Mouse (Mus musculus) ES-E14 (cell line): ENCODE data around the gene Adcy4. TPM values are rescaled to one million over a fixed set of nuclear protein-coding genes. Genes with fewer than 3 reads are reported as not detected.
A peak's percentile ranks its signal among the peaks of the same experiment; 100 is the strongest.
"Not testable (repeated sequence)": the region's sequence is repeated elsewhere in the genome, so short reads cannot be mapped to it uniquely, and the experiment has no call there.

Experiments used
- DNase-seq: peaks from one replicate; pipeline ENCODE4 v3.0.0-alpha.2; 2013; ENCODE audit warnings: low read depth, low spot score
- H3K27ac ChIP-seq: 2 replicates; pipeline ENCODE4 v1.5.1; 2012; ENCODE audit warnings: low read depth, mild to moderate bottlenecking, low read length, moderate library complexity, mixed read lengths; ENCODE audit not compliant: poor library complexity, insufficient read depth, severe bottlenecking
- H3K36me3 ChIP-seq: 2 replicates; pipeline ENCODE4 v1.6.1; 2012; ENCODE audit warnings: mild to moderate bottlenecking, low read length, moderate library complexity, mixed read lengths; ENCODE audit not compliant: control insufficient read depth, poor library complexity, insufficient read depth, severe bottlenecking
- H3K4me1 ChIP-seq, 2 experiments: fragments of 150-350 bp in 1 of 2; sonication (generic) in 1 of 2; 2 replicates each; pipeline ENCODE4 v1.6.1; 2012; ENCODE audit warnings: low read length in 2 of 2, mild to moderate bottlenecking in 1 of 2, mixed read lengths in 1 of 2; ENCODE audit not compliant: control insufficient read depth in 2 of 2, insufficient read depth in 2 of 2, poor library complexity in 1 of 2
- H3K4me3 ChIP-seq, 2 experiments: fragments of 150-350 bp in 1 of 2; sonication (generic) in 1 of 2; 2 replicates each; pipeline ENCODE4 v1.5.1; 2012; ENCODE audit warnings: low read length in 2 of 2, low read depth in 1 of 2, mild to moderate bottlenecking in 1 of 2, mixed read lengths in 1 of 2; ENCODE audit not compliant: insufficient read depth in 1 of 2, poor library complexity in 1 of 2, severe bottlenecking in 1 of 2
- H3K9ac ChIP-seq: 2 replicates; pipeline ENCODE4 v1.6.1; 2012; ENCODE audit warnings: low read depth, mild to moderate bottlenecking, low read length, mixed read lengths; ENCODE audit not compliant: poor library complexity, insufficient read depth, severe bottlenecking
- H3K9me3 ChIP-seq: fragments of 150-350 bp; sonication (generic); 2 replicates; pipeline ENCODE4 v1.6.1; 2012; ENCODE audit warnings: low read depth, mild to moderate bottlenecking, low read length; ENCODE audit not compliant: control insufficient read depth, insufficient read depth
- CHD2 ChIP-seq: IDR thresholded peaks from 2 replicates; pipeline ENCODE4 v1.6.1; 2014; ENCODE audit warnings: mild to moderate bottlenecking, low read depth, low read length, inconsistent platforms
- HCFC1 ChIP-seq: IDR thresholded peaks from 2 replicates; pipeline ENCODE4 v1.6.1; 2012; ENCODE audit warnings: low read length, inconsistent platforms, borderline replicate concordance; ENCODE audit not compliant: insufficient read depth
- MAFK ChIP-seq: IDR thresholded peaks from 2 replicates; pipeline ENCODE4 v1.6.1; 2014; ENCODE audit warnings: mild to moderate bottlenecking, low read depth, low read length, inconsistent platforms; ENCODE audit not compliant: insufficient read depth
- ZC3H11A ChIP-seq: IDR thresholded peaks from 2 replicates; pipeline ENCODE4 v1.6.1; 2012; ENCODE audit warnings: low read depth, mild to moderate bottlenecking, inconsistent platforms, low read length, borderline replicate concordance
- ZNF384 ChIP-seq: IDR thresholded peaks from 2 replicates; pipeline ENCODE4 v1.6.1; 2012; ENCODE audit warnings: low read depth, low read length, inconsistent platforms
- in situ Hi-C, 2 experiments: fragments of 600-800 bp; cut with MboI; formaldehyde crosslinking; loops; one replicate each; pipeline ENCODE4 v1.15.1; 2025; ENCODE audit warnings: low sequenced_read_pairs in 2 of 2, inconsistent platforms in 1 of 2; ENCODE audit not compliant: unreplicated experiment in 2 of 2
- total RNA-seq: library from RNA; depleted of rRNA; stranded (reverse); fragments of 300-350 nt; gene quantifications from 2 replicates; pipeline ENCODE4 v1.2.3, GENCODE M21; 2012

Gene Adcy4
- total RNA-seq, 1 experiment, result 0.27 TPM

GRCm38 (mm10) chr14:55763166-55763565, 20.7 kb downstream of the Adcy4 start:
- peak overlapping the region; percentile 43; the same call in 1 of the 2 replicates for H3K9ac ChIP-seq
- H3K4me3 ChIP-seq, result no peak overlapping the region
- no peak for DNase-seq
- in situ Hi-C loops, result no loop called here
- H3K27ac ChIP-seq, result no peak overlapping the region
- no peak for TF ChIP-seq HCFC1
- no peak for TF ChIP-seq MAFK
- no peak for TF ChIP-seq CHD2
- no peaks in the 10 kb centered on the region for H3K9me3 ChIP-seq
- H3K36me3 ChIP-seq, result no peaks in the 10 kb centered on the region
- peaks cover 0 to 7% of the 10 kb centered on the region in 2 experiments; a peak in 1 of 4 replicates for H3K4me1 ChIP-seq

GRCm38 (mm10) chr14:55762001-55762821, 21.7 kb downstream of the Adcy4 start:
- no peaks in the 10 kb centered on the region for H3K36me3 ChIP-seq
- no peak for DNase-seq
- H3K4me3 ChIP-seq, result peak overlapping the region; percentile 60 to 65
- in situ Hi-C loops, result no loop called here
- no peak overlapping the region for H3K27ac ChIP-seq
- H3K4me1 ChIP-seq, result peaks cover 0 to 4% of the 10 kb centered on the region in 2 experiments; a peak in 1 of 4 replicates
- no peaks in the 10 kb centered on the region for H3K9me3 ChIP-seq
- peak overlapping the region; percentile 43 for H3K9ac ChIP-seq
- no peak for TF ChIP-seq ZNF384
- 0 out of 2 replicates have a peak, but pooled peaks have one; percentile 13 for TF ChIP-seq HCFC1
- no peak for TF ChIP-seq CHD2
- TF ChIP-seq MAFK, result no peak
- no peak for TF ChIP-seq ZC3H11A

GRCm38 (mm10) chr14:55761163-55761562, 22.7 kb downstream of the Adcy4 start, which contains the start of gene Ltb4r2:
Ltb4r2 (plus strand) TSS chr14:55761428.
- Histone ChIP-seq H3K9ac (peak within 1 kb of the TSS; percentile 43), H3K36me3 (peaks cover 2% of the 10 kb centered on the region; the same call in 1 of the 2 replicates), H3K27ac (no peak within 1 kb of the TSS), H3K4me1 (peaks cover 0 to 4% of the 10 kb centered on the region in 2 experiments; a peak in 1 of 4 replicates), H3K9me3 (no peaks in the 10 kb centered on the region), H3K4me3 (peak within 1 kb of the TSS; percentile 60 to 65)
- in situ Hi-C loops, result no loop called here
- no peak for TF ChIP-seq CHD2
- no peak for TF ChIP-seq MAFK
- TF ChIP-seq ZC3H11A, result no peak
- TF ChIP-seq HCFC1, result no peak
- TF ChIP-seq ZNF384, result no peak
- no peak for DNase-seq

GRCm38 (mm10) chr14:55760156-55760555, 23.7 kb downstream of the Adcy4 start:
- in situ Hi-C loops, H3K4me3 ChIP-seq, H3K9me3 ChIP-seq: not testable (repeated sequence)

GRCm38 (mm10) chr14:55758363-55758784, 25.5 kb downstream of the Adcy4 start, which contains the start of gene Cideb:
Cideb (minus strand) TSS chr14:55758458.
- TF ChIP-seq HCFC1 (no peak), ZC3H11A (no peak), CHD2 (no peak), MAFK (no peak), ZNF384 (no peak)
- peak; percentile 53 for DNase-seq
- H3K4me1 ChIP-seq, result peaks cover 0 to 4% of the 10 kb centered on the region in 2 experiments; a peak in 1 of 4 replicates
- in situ Hi-C loops, result no loop called here
- peaks cover 25% of the 10 kb centered on the region for H3K36me3 ChIP-seq
- H3K9me3 ChIP-seq, result no peaks in the 10 kb centered on the region
- no peak within 1 kb of the TSS for H3K9ac ChIP-seq
- H3K4me3 ChIP-seq, result no peak within 1 kb of the TSS
- no peak within 1 kb of the TSS for H3K27ac ChIP-seq

More at GRCm38 (mm10) chr14:55760156-55760555, 23.7 kb downstream of the Adcy4 start:
- H3K36me3 ChIP-seq, H3K9ac ChIP-seq, H3K4me1 ChIP-seq, H3K27ac ChIP-seq: not testable (repeated sequence)
- peak; percentile 66 for DNase-seq
